ENCODE assay signal across 24 mouse cellular contexts in the genomic region with DNA sequence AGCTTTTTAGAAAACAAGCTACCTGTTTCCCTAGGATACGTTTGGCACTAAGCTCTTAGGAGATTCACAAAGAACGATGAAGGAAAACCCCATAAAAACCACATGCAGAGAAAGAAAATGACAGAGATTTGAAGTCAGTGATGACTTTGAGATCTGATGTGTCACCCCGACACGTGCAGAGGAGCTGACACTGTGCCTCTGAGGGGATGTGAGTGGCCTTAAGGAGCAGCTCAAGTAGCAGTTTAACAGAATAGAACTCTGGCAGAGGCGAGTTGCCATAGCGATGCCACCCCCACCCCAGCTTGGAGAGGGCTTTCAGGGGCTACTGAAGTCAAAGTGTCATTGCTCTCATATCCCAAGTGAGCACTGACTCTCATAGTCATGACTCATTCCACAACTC.
"Had no signal": no experiment of that assay in that cellular context is flagged by ENCODE, and none has a peak within 500 bp of the region (broad histone marks: within the 10 kb centered on the region; RNA-seq: fewer than 3 reads in every experiment).

No protein-coding gene starts in this region.

- H3K4me3 ChIP-seq: gastrocnemius, adult 2 months; heart, embryonic 10.5 days; heart, embryonic 12.5 days; hindbrain, embryonic 12.5 days; intestine, embryonic 15.5 days; layer of hippocampus, adult 2 months; limb, embryonic 13.5 days; limb, embryonic 15.5 days; liver, embryonic 12.5 days had no signal

- H3K27ac ChIP-seq: gastrocnemius, adult 2 months; heart, embryonic 10.5 days; hindbrain, embryonic 12.5 days; hindbrain, embryonic 14.5 days; intestine, embryonic 15.5 days; layer of hippocampus, adult 2 months; limb, embryonic 13.5 days; limb, embryonic 15.5 days; liver, embryonic 12.5 days had no signal

- ATAC-seq: hindbrain, embryonic 16.5 days; inflammation-experienced regulatory T-cells, adult 6 months; intestine, embryonic 15.5 days; intestine, postnatal 0 days; liver, embryonic 12.5 days had no signal

- DNase-seq: gastrocnemius, adult 2 months; gastrocnemius, postnatal 10 days; gastrocnemius, postnatal 25 days; heart, adult 18-20 months; heart, postnatal 10 days; heart, postnatal 4 days; kidney, adult 18-20 months; kidney, adult 8-10 months; kidney, postnatal 10 days; kidney, postnatal 25 days; kidney, postnatal 4 days; left cerebral cortex, postnatal 4 days had no signal

- H3K36me3 ChIP-seq: heart, embryonic 10.5 days; heart, embryonic 12.5 days; hindbrain, embryonic 12.5 days; intestine, embryonic 15.5 days; limb, embryonic 13.5 days; limb, embryonic 15.5 days; liver, embryonic 12.5 days had no signal

- H3K9me3 ChIP-seq: heart, embryonic 10.5 days; heart, embryonic 12.5 days; hindbrain, embryonic 12.5 days; intestine, embryonic 15.5 days; limb, embryonic 13.5 days; limb, embryonic 15.5 days; liver, embryonic 12.5 days had no signal

- H3K27me3 ChIP-seq: heart, embryonic 12.5 days; hindbrain, embryonic 12.5 days; intestine, embryonic 15.5 days; limb, embryonic 13.5 days; limb, embryonic 15.5 days; liver, embryonic 12.5 days had no signal

- H3K4me2 ChIP-seq: heart, embryonic 12.5 days; hindbrain, embryonic 12.5 days; hindbrain, embryonic 14.5 days; intestine, embryonic 15.5 days; limb, embryonic 13.5 days; limb, embryonic 15.5 days; liver, embryonic 12.5 days had no signal

- H3K9ac ChIP-seq: heart, embryonic 12.5 days; hindbrain, embryonic 12.5 days; hindbrain, embryonic 14.5 days; intestine, embryonic 15.5 days; limb, embryonic 13.5 days; limb, embryonic 15.5 days; liver, embryonic 12.5 days had no signal

- H3K4me1 ChIP-seq: heart, embryonic 10.5 days; heart, embryonic 12.5 days; intestine, embryonic 15.5 days; limb, embryonic 13.5 days; limb, embryonic 15.5 days; liver, embryonic 12.5 days had no signal
